Mouse (Mus musculus) bone marrow macrophage, adult 2 months (primary cell): ENCODE results near the gene Crbn. TPM values are rescaled to one million over a fixed set of nuclear protein-coding genes. Genes with fewer than 3 reads are reported as not detected.

Experiments
- H3K27ac ChIP-seq: 2 replicates; pipeline ENCODE4 v1.5.1; 2012; ENCODE audit warnings: low read depth, low read length; ENCODE audit not compliant: insufficient read depth
- H3K4me1 ChIP-seq: 2 replicates; pipeline ENCODE4 v1.6.1; 2012; ENCODE audit warnings: low read length; ENCODE audit not compliant: control insufficient read depth, insufficient read depth
- H3K4me3 ChIP-seq: 2 replicates; pipeline ENCODE4 v1.5.1; 2012; ENCODE audit warnings: mild to moderate bottlenecking, low read length, moderate library complexity; ENCODE audit not compliant: insufficient read depth
- CTCF ChIP-seq: IDR thresholded peaks from 2 replicates; pipeline ENCODE4 v1.5.1; 2012; ENCODE audit warnings: low read depth, mild to moderate bottlenecking, low read length, moderate library complexity
- POLR2A ChIP-seq: IDR thresholded peaks from 2 replicates; pipeline ENCODE4 v1.6.1; 2012; ENCODE audit warnings: mild to moderate bottlenecking, low read depth, low read length, borderline replicate concordance
- polyA plus RNA-seq: library from polyadenylated mRNA; stranded (reverse); fragments of >200 nt; gene quantifications from 2 replicates; pipeline ENCODE4 v1.2.4, GENCODE M21; 2012; ENCODE audit not compliant: missing spikeins, insufficient read depth, insufficient read length

Gene Crbn
- polyA plus RNA-seq, 1 experiment, result 43.2 TPM

DNA sequence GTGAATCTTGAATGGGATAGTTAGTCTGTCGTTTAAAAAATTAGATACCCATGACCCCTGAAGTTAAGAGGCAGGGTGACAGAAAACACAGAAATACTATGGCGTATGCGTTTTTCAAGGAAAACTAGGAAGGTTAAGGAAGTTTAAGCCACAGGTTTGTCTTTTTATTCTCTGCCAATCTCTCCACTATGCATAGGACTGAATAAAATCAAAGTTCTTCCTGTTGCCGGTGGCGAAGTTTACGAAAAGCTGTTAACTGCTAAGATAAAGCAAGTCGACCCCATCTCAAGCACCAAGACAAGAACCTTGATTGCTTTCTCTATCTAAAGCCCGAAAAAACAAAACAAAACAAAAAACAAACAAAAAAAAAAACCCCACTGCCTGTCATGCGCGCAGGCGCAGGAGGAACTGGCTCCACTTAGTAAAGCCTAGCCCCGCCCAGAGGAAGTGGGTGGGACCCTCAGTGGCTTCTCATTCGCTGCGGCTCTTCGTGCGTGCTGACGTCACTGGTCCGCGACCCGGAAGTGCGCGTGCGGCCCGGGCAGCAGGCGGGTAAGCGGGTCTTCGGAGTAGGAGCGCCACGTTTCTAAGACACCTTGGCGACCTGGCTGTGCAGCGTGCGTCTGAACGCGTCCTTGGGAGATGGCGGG is 31.1 kb downstream of the Crbn start, which contains the start of gene Trnt1:
TSS of gene Trnt1 (plus strand) at position 481 of the 650 bp plus-strand sequence.
- TF ChIP-seq POLR2A (no peak), CTCF (no peak)
- Histone ChIP-seq H3K27ac (peak within 1 kb of the TSS; percentile 18; the same call in 1 of the 2 replicates), H3K4me1 (peaks cover 2% of the 10 kb centered on the region; the same call in 1 of the 2 replicates), H3K4me3 (peak within 1 kb of the TSS; percentile 94)

DNA sequence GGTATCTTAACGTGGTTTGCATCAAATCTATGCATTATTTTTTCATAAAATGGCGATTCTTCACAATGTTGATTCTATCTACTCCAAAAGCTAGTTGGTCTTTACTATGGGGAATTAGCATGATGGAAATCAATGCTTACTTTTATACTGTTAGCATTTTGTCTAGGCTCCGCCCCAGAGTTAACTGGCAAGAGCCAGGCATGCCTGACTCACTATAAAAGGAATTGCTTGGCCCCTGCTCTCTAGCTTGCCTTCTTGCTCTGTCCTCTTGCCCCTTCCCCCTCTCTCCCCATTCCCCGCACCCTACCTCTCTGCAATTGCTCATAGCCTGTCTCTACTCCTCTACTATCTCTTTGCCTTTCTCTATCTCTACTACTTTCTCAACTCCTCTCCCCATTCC is 33.1 kb downstream of the Crbn start:
- Histone ChIP-seq H3K4me1 (peaks cover 2% of the 10 kb centered on the region; the same call in 1 of the 2 replicates), H3K27ac (no peak overlapping the region), H3K4me3 (no peak overlapping the region)
- TF ChIP-seq CTCF, result no peak
- TF ChIP-seq POLR2A, result no peak

DNA sequence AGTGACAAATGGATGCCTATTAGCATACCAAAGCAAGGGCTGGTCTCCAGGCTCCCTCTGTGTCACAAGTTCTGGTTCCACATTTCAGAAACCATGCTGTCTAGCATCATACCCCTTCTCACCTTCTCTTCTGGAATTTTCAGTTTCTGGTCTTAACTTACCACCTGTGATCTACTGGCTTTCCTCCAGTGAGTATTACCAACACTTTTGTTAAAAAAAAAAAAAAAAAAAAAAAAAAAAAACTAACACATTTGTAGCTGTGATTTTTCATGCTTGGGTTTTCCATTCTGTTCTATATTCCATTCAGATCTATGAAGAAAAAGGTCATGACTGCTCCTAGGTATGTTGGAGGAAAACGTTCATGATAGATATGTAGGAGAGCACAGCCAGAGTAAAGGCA is 34.0 kb downstream of the Crbn start:
- H3K4me3 ChIP-seq, result no peak overlapping the region
- H3K27ac ChIP-seq, result no peak overlapping the region
- H3K4me1 ChIP-seq, result peaks cover 2% of the 10 kb centered on the region; the same call in 1 of the 2 replicates
- no peak for TF ChIP-seq CTCF
- no peak for TF ChIP-seq POLR2A

DNA sequence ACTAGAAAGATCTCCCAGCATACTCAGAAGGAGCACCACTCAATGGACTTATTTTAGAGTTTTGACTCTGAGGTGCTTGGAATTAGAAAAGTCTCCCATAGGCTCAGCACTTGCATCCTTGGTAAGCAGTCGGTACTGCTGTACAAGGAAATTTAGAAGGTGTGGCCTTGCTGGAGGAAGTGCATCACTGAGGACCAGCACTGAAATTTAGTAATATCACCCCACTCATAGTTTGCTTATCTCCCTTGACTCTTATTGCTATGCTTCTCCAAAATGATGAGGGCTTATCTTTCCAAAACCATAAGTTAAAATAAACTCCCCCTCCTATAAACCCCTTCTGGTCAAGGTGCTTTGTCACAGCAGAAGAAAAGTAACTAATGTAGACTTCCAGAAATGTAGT is 38.4 kb downstream of the Crbn start:
- Histone ChIP-seq H3K27ac (no peak overlapping the region), H3K4me1 (no peaks in the 10 kb centered on the region), H3K4me3 (no peak overlapping the region)
- TF ChIP-seq POLR2A, result no peak
- no peak for TF ChIP-seq CTCF

DNA sequence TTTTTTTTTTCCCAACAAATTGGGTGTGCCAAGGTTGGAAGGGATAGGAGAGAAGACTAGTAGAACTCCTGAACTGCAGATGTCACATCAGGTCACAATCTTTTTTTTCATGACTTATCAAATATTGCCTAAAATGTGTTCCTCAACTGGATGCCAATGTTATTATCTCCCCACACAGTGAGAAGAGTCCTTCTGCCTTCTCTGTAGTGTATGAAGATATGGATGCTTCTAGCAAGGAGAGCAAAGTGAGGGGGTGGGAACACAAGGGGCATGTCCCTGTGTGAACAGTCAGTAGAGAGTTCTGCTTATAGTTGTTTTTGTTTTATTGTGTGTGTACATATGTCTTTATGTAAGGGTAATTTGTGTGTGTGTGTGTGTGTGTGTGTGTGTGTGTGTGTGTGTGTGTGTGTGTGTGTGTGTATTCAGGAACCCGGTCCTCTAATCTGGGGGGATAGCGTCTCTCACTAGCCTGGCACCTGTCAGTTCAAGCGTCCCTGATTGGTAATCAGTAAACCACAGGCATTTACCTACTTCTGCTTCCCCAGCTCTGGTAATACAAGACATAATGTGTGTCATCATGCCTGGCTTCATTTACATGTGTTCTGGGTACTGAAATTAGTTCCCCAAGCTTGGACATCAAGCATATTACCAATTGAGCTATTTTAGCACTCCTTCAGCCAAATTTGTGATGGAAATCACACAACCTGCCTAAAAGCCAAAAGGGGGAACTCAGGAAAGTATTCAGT is 39.2 kb downstream of the Crbn start:
- H3K27ac ChIP-seq, result no peak overlapping the region

DNA sequence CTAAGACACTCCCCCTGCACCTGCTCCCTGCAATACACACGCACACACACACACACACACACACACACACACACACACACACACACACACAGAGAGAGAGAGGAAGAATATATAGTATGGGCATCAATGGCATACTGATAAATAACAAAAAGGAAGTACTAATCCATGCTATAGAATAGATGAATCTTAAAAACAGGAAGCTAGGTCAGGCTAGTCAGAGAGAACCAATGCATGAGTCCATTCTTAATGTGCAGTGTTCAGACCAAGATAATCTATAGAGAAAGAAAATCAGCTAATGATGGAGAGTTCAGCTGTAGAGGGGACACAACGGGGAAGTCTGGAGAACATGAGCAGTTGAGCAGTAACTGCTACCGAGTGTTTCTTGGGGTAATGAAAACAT is 41.6 kb downstream of the Crbn start:
- TF ChIP-seq POLR2A (no peak), CTCF (no peak)
- H3K4me1 ChIP-seq, result no peaks in the 10 kb centered on the region
- H3K27ac ChIP-seq, result no peak overlapping the region
- no peak overlapping the region for H3K4me3 ChIP-seq

More for the DNA sequence above, 39.2 kb downstream of the Crbn start:
- Histone ChIP-seq H3K4me1 (no peaks in the 10 kb centered on the region), H3K4me3 (no peak overlapping the region)
- TF ChIP-seq CTCF, result no peak
- TF ChIP-seq POLR2A, result no peak

DNA sequence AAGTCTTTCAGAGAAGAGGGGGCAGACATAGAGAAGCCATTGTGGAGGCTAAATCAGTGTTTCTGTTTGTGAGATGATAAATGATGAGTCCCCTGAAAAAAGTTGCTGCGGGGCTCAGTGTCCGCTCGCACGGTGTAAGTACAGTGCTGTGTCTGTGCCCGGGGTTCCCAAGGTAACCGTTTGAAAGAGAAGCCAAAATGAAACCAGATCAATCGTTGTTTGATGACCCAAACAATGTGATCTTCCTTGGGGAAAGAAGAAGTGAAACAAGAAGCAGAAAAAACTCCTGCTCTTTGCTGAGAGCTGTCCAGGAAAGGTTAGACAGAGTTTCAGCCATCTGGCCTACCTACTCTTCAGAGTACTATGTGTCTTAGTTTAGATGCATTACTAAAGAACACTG is 49.6 kb downstream of the Crbn start:
- Histone ChIP-seq H3K4me1 (peaks cover 2% of the 10 kb centered on the region; the same call in 1 of the 2 replicates), H3K4me3 (peak overlapping the region; percentile 19; the same call in 1 of the 2 replicates), H3K27ac (no peak overlapping the region)
- TF ChIP-seq POLR2A, result no peak
- no peak for TF ChIP-seq CTCF

DNA sequence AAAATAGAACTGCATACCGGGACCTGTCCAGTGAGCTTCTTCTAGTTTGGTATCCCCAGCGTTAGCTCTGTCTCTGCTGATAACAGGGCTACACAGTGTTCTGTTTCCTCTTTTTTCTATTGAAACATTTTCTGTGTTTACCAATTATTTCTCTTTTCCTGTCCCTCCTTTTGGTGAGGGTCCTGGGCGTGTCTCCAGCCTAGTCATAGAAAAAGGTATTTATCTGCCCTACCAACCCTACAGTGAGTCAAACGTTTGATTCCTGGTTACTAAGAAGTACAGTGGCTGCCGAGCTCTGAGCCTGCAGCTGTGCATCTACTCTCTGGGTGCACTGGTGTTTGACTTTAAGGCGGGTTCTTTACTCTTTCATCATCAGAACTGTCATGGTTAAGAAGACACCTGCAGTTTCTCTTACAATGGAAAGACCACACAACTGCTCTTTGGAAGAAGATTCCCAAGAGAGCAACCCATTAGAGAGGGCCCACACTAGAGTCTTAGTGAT is 50.9 kb downstream of the Crbn start, which contains the start of gene Il5ra:
TSS of gene Il5ra (minus strand) at position 151 of the 502 bp plus-strand sequence.
- Histone ChIP-seq H3K27ac (no peak within 1 kb of the TSS), H3K4me1 (peaks cover 2% of the 10 kb centered on the region; the same call in 1 of the 2 replicates), H3K4me3 (no peak within 1 kb of the TSS)
- TF ChIP-seq POLR2A (no peak), CTCF (no peak)

DNA sequence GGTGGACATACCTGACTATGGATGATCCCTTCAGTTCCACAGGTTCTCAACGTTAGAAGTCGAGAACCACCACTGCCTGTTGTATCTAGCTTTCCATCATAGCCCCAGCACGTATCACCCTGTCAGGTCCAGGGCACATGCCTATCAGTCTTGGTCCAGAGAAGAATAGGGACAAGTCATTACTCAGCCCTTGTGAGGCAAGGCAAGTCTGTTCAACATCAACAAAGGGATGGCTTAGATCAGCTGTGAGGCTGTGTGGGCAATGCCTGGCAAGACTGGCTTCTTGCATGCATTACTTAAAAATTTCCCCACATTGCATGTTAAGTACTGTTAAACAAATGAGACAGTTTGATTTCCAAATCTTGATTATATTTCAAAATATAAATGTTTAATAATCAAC is 52.1 kb downstream of the Crbn start:
- Histone ChIP-seq H3K27ac (no peak overlapping the region), H3K4me1 (peaks cover 2% of the 10 kb centered on the region; the same call in 1 of the 2 replicates), H3K4me3 (no peak overlapping the region)
- TF ChIP-seq CTCF, result no peak
- TF ChIP-seq POLR2A, result no peak

DNA sequence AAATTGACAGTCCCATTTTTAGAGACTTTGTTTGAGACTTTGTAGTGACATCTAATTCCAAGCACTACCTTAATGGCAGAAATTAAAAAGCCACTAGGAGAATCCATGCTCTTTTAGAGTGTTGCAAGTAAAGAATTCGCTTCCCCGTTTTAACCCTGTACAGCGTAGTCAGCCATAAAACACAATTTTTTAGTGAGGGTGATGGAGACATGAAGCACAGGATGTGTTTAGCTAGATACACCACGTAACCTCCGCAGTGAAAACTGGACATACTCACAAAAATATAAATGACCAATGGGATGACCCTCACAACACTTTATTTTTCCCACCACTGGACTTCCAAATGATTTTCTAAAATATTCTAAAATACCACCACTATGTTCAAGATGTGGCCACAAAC is 52.6 kb downstream of the Crbn start:
- TF ChIP-seq POLR2A (no peak), CTCF (no peak)

More for the DNA sequence above, 52.6 kb downstream of the Crbn start:
- H3K4me1 ChIP-seq, result peaks cover 2% of the 10 kb centered on the region; the same call in 1 of the 2 replicates
- H3K27ac ChIP-seq, result no peak overlapping the region
- no peak overlapping the region for H3K4me3 ChIP-seq
